Mouse (Mus musculus): ENCODE measurements at regions not wholly inside any gene's neighbourhood (a gene's known extent, or its start where the extent isn't known, plus 50 kb on each side); places are given as distances from the start of the nearest gene placed in this dataset.

GRCm38 (mm10) chr4:31835051-31835450 is 128.8 kb upstream of the Map3k7 start:
- H3K9ac ChIP-seq, result no peak overlapping the region
- ATAC-seq (ENCODE audit: insufficient number of reproducible peaks, low FRiP score), result peak; percentile 39; the same call in 1 of the 2 replicates

DNA sequence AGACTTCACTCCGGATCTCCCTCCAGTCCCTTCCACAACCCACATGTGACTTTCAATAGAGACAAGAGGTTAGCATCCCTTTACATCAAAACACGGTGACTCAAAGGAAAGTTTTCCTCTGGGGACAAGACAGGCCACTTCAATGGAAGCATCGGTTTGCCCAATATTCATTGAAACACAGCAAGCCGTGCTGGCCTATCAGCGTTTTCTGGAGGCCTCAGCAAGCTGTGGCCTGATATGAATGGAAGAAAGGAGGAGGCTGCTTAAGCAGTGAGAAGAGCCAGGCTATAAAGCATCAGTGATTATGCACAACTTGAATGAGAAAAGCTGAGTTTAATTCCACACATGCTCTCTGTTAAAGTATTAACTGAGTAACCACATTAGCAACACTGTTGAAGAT is 125.3 kb upstream of the Map3k7 start:
- Histone ChIP-seq H3K4me2 (no peak overlapping the region), H3K4me1 (replicated peaks) (peaks cover 48% of the 10 kb centered on the region), H3K9ac (no peak overlapping the region), H3K4me3 (no peak overlapping the region), H3K27me3 (replicated peaks) (no peaks in the 10 kb centered on the region), H3K9me3 (replicated peaks) (no peaks in the 10 kb centered on the region), H3K36me3 (no peaks in the 10 kb centered on the region), H3K27ac (ENCODE audit: poor library complexity, severe bottlenecking) (peak overlapping the region; percentile 52)
- WGBS, result 41% methylated on average over 5 of the region's 5 CpGs
- no peak for ATAC-seq (ENCODE audit: insufficient number of reproducible peaks, low FRiP score)

More at GRCm38 (mm10) chr4:31835051-31835450, 128.8 kb upstream of the Map3k7 start:
- no peaks in the 10 kb centered on the region for H3K36me3 ChIP-seq
- H3K27ac ChIP-seq (ENCODE audit: poor library complexity, severe bottlenecking), result peak overlapping the region; percentile 50
- H3K27me3 ChIP-seq (replicated peaks), result no peaks in the 10 kb centered on the region
- no peaks in the 10 kb centered on the region for H3K9me3 ChIP-seq (replicated peaks)
- no peak overlapping the region for H3K4me3 ChIP-seq
- WGBS, result 16% methylated on average over 5 of the region's 5 CpGs
- H3K4me1 ChIP-seq (replicated peaks), result peaks cover 52% of the 10 kb centered on the region
- H3K4me2 ChIP-seq, result 0 out of 2 replicates have a peak overlapping the region, but pooled peaks have one; percentile 14

- ATAC-seq (ENCODE audit: insufficient number of reproducible peaks, low FRiP score), result no peak
- 75% methylated on average over 6 of the region's 6 CpGs for WGBS
- Histone ChIP-seq H3K27ac (ENCODE audit: poor library complexity, severe bottlenecking) (no peak overlapping the region), H3K27me3 (replicated peaks) (no peaks in the 10 kb centered on the region), H3K4me1 (replicated peaks) (no peaks in the 10 kb centered on the region), H3K9ac (no peak overlapping the region), H3K9me3 (replicated peaks) (peaks cover 11% of the 10 kb centered on the region; the same call in 1 of the 2 replicates), H3K4me3 (no peak overlapping the region), H3K36me3 (peaks cover 12% of the 10 kb centered on the region), H3K4me2 (no peak overlapping the region)
Measured at GRCm38 (mm10) chr4:31849763-31850162, 114.1 kb upstream of the Map3k7 start.

- Histone ChIP-seq H3K4me2 (no peak overlapping the region), H3K27ac (ENCODE audit: poor library complexity, severe bottlenecking) (no peak overlapping the region), H3K9ac (no peak overlapping the region), H3K36me3 (peaks cover 12% of the 10 kb centered on the region), H3K27me3 (replicated peaks) (no peaks in the 10 kb centered on the region), H3K9me3 (replicated peaks) (peaks cover 11% of the 10 kb centered on the region; the same call in 1 of the 2 replicates), H3K4me1 (replicated peaks) (no peaks in the 10 kb centered on the region), H3K4me3 (no peak overlapping the region)
- WGBS, result 38% methylated on average over 3 of the region's 3 CpGs
- ATAC-seq (ENCODE audit: insufficient number of reproducible peaks, low FRiP score), result no peak
Measured at GRCm38 (mm10) chr4:31851006-31851405, 112.9 kb upstream of the Map3k7 start.

GRCm38 (mm10) chr4:31853851-31854250 is 110.0 kb upstream of the Map3k7 start:
- H3K4me2 ChIP-seq, result no peak overlapping the region
- no peaks in the 10 kb centered on the region for H3K27me3 ChIP-seq (replicated peaks)
- no peak overlapping the region for H3K4me3 ChIP-seq
- no peak for ATAC-seq (ENCODE audit: insufficient number of reproducible peaks, low FRiP score)
- H3K9me3 ChIP-seq (replicated peaks), result no peaks in the 10 kb centered on the region
- 67% methylated on average over 6 of the region's 6 CpGs for WGBS
- H3K9ac ChIP-seq, result no peak overlapping the region
- H3K36me3 ChIP-seq, result no peaks in the 10 kb centered on the region
- no peaks in the 10 kb centered on the region for H3K4me1 ChIP-seq (replicated peaks)
- H3K27ac ChIP-seq (ENCODE audit: poor library complexity, severe bottlenecking), result no peak overlapping the region

GRCm38 (mm10) chr4:31860389-31860788 is 103.5 kb upstream of the Map3k7 start:
- Histone ChIP-seq H3K4me3 (no peak overlapping the region), H3K36me3 (peaks cover 6% of the 10 kb centered on the region), H3K27ac (ENCODE audit: poor library complexity, severe bottlenecking) (no peak overlapping the region), H3K4me2 (no peak overlapping the region), H3K27me3 (replicated peaks) (no peaks in the 10 kb centered on the region), H3K9ac (no peak overlapping the region), H3K4me1 (replicated peaks) (peaks cover 4% of the 10 kb centered on the region; the same call in 1 of the 2 replicates), H3K9me3 (replicated peaks) (0 out of 2 replicates have a peak, but pooled peaks cover 8% of the 10 kb centered on the region)
- ATAC-seq (ENCODE audit: insufficient number of reproducible peaks, low FRiP score), result no peak
- 81% methylated on average over 2 of the region's 2 CpGs for WGBS

DNA sequence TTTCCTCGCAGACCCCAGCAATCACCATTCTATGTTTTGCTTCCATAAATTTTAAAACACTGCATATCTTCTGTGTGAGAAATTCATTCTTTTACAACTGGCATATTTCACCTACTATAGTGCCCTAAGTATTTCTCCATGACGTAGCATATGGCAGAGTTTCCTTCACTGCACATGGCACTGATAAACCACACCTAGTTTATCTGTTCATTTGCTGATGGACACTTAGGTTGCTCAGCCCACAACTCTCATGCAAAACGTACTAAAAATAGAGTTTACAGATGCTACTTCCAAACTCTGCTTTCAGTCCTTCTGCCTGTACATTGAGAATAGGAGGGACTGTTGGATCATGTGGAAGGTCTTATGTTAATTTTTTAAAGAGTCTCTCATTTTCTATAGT is 102.7 kb upstream of the Map3k7 start:
- Histone ChIP-seq H3K4me1 (replicated peaks) (peaks cover 4% of the 10 kb centered on the region; the same call in 1 of the 2 replicates), H3K4me2 (no peak overlapping the region), H3K9me3 (replicated peaks) (0 out of 2 replicates have a peak, but pooled peaks cover 8% of the 10 kb centered on the region), H3K27ac (ENCODE audit: poor library complexity, severe bottlenecking) (no peak overlapping the region), H3K27me3 (replicated peaks) (no peaks in the 10 kb centered on the region), H3K36me3 (peaks cover 6% of the 10 kb centered on the region), H3K4me3 (no peak overlapping the region), H3K9ac (no peak overlapping the region)
- no peak for ATAC-seq (ENCODE audit: insufficient number of reproducible peaks, low FRiP score)
- 44% methylated on average over 3 of the region's 3 CpGs for WGBS

DNA sequence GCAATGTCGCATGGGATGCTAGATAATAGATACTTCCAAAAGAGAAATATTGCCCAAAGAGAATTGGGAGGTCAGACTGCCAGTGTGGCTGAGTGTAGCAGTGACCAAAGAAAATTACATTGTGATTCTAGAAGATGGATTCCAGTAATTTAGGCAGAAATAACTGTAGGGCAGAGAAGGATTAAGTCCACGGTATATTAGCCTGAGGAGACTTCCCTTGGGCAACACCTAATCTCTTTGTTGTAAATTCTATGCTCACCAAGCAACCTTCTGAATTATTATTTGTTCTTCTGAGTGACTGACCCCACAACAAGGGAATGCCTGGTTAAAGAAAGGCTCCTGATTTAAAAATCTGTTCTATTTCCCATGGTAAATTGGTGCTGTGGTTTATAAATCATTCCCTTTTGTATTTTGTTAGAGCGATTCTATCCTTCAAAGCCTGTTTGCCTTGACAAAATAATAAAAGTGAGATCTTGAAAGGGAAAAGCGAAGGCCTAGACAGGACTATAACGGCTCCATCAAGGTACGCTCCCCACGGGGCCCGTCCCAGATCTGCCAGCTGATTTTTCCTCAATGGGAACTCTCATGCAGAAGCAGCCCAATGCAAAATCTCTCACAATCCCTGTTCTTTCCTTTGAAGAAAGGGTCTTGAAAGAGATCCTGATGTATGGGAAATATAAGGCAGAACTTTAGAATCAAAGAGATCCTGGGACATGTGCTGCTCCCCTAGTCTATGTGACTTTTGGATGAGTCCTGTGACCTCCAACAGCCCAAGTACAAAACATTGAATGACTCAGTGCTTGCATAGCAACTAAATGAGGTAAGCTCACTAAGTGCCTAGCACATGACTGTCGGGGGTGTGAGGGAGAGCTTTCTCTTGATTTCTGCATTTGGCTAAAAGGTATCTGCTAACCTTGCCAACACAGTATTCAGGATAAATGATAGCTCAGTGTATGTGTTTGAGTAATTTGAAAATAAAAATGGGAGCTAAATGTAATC is 90.6 kb upstream of the Map3k7 start:
- Histone ChIP-seq H3K9ac (no peak overlapping the region), H3K4me2 (no peak overlapping the region), H3K36me3 (no peaks in the 10 kb centered on the region), H3K4me1 (replicated peaks) (peaks cover 33% of the 10 kb centered on the region), H3K27me3 (replicated peaks) (no peaks in the 10 kb centered on the region), H3K4me3 (no peak overlapping the region), H3K9me3 (replicated peaks) (no peaks in the 10 kb centered on the region), H3K27ac (ENCODE audit: poor library complexity, severe bottlenecking) (peak overlapping the region; percentile 61)
- peak; percentile 82; the same call in 1 of the 2 replicates for ATAC-seq (ENCODE audit: insufficient number of reproducible peaks, low FRiP score)
- WGBS, result 65% methylated on average over 9 of the region's 9 CpGs

DNA sequence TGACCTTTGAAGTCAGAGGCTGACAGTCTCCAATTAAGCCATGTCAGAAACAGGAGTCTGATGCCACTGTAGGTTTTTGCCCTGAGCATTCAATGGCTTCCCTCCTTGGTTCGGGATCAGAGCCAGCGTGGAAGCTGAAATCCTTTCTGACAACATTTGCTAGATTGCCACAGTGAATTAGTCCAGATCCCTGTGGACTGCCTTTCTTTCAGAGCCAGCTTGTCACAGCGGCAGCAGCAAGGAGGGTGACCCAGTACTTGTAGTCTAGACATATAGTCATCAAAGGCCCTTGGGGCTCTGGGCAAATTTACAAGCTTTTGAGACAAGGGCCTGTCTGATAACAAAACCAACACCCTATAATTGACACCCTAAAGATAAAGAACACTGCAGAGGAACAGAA is 86.5 kb upstream of the Map3k7 start:
- Histone ChIP-seq H3K4me3 (peak overlapping the region; percentile 11; the same call in 1 of the 2 replicates), H3K9me3 (replicated peaks) (no peaks in the 10 kb centered on the region), H3K27me3 (replicated peaks) (no peaks in the 10 kb centered on the region), H3K9ac (no peak overlapping the region), H3K4me1 (replicated peaks) (peaks cover 50% of the 10 kb centered on the region), H3K36me3 (no peaks in the 10 kb centered on the region), H3K27ac (ENCODE audit: poor library complexity, severe bottlenecking) (peak overlapping the region; percentile 91), H3K4me2 (peak overlapping the region; percentile 47)
- WGBS, result 7% methylated on average over 3 of the region's 3 CpGs
- ATAC-seq (ENCODE audit: insufficient number of reproducible peaks, low FRiP score), result peak; percentile 75

- Histone ChIP-seq H3K9ac (no peak overlapping the region), H3K9me3 (replicated peaks) (no peaks in the 10 kb centered on the region), H3K4me1 (replicated peaks) (peaks cover 41% of the 10 kb centered on the region), H3K27me3 (replicated peaks) (no peaks in the 10 kb centered on the region), H3K4me2 (no peak overlapping the region), H3K4me3 (no peak overlapping the region), H3K27ac (ENCODE audit: poor library complexity, severe bottlenecking) (peak overlapping the region; percentile 91), H3K36me3 (no peaks in the 10 kb centered on the region)
- 65% methylated on average over 10 of the region's 10 CpGs for WGBS
- no peak for ATAC-seq (ENCODE audit: insufficient number of reproducible peaks, low FRiP score)
Measured at GRCm38 (mm10) chr4:31878493-31879191, 85.3 kb upstream of the Map3k7 start.

DNA sequence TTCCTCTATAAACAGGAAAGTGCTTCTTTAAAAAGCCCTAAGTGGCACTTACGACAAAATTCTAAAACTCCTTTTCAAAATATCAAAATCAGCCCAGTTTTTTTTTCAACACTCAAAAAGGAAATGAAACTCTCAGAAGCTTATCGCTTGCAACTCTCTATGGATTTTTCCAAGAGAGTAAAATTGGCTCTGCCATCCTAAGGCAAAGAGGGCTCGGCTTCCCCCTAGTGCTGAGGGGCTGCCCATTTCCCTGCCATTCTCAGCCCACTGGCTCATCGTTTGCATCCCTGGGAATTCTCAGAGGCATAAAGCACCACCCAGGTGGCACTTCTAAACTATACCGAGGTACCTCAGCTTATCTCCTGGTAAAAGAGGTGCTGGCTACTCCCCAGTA is 84.7 kb upstream of the Map3k7 start:
- ATAC-seq (ENCODE audit: insufficient number of reproducible peaks, low FRiP score), result no peak
- Histone ChIP-seq H3K27me3 (replicated peaks) (no peaks in the 10 kb centered on the region), H3K4me2 (peak overlapping the region; percentile 26), H3K4me3 (no peak overlapping the region), H3K9me3 (replicated peaks) (no peaks in the 10 kb centered on the region), H3K27ac (ENCODE audit: poor library complexity, severe bottlenecking) (peak overlapping the region; percentile 51), H3K9ac (no peak overlapping the region), H3K4me1 (replicated peaks) (peaks cover 39% of the 10 kb centered on the region), H3K36me3 (no peaks in the 10 kb centered on the region)
- 29% methylated on average over 5 of the region's 5 CpGs for WGBS
